Mouse (Mus musculus) hindbrain, embryonic 13.5 days (tissue): ENCODE data around the gene Foxn1. TPM values are rescaled to one million over a fixed set of nuclear protein-coding genes. Genes with fewer than 3 reads are reported as not detected.

Experiments
- ATAC-seq: fragments of 200-750 bp; cut with Nextera tagmentation; 2 replicates; pipeline ENCODE4 v1.8.0; 2017; ENCODE audit warnings: moderate TSS enrichment; ENCODE audit not compliant: low FRiP score
- H3K27ac ChIP-seq: fragments of 300-500 bp; sonication (generic); 2 replicates; pipeline ENCODE4 v1.5.1; 2015; ENCODE audit warnings: inconsistent platforms, mild to moderate bottlenecking, moderate library complexity
- H3K27me3 ChIP-seq: fragments of 300-500 bp; sonication (generic); 2 replicates; pipeline ENCODE4 v1.6.1; 2015; ENCODE audit warnings: mild to moderate bottlenecking, inconsistent platforms
- H3K36me3 ChIP-seq: fragments of 300-500 bp; sonication (generic); 2 replicates; pipeline ENCODE4 v1.6.1; 2015; ENCODE audit warnings: mild to moderate bottlenecking, inconsistent platforms
- H3K4me1 ChIP-seq: fragments of 300-500 bp; sonication (generic); replicated peaks from 2 replicates; pipeline ENCODE4 v1.6.1; 2015; ENCODE audit warnings: inconsistent platforms
- H3K4me2 ChIP-seq: fragments of 300-500 bp; sonication (generic); 2 replicates; pipeline ENCODE4 v1.6.1; 2015; ENCODE audit warnings: inconsistent platforms, mild to moderate bottlenecking, moderate library complexity
- H3K4me3 ChIP-seq: fragments of 300-500 bp; sonication (generic); 2 replicates; pipeline ENCODE4 v1.5.1; 2015; ENCODE audit warnings: mild to moderate bottlenecking, inconsistent platforms
- H3K9ac ChIP-seq: fragments of 300-500 bp; sonication (generic); 2 replicates; pipeline ENCODE4 v1.6.1; 2015; ENCODE audit warnings: mild to moderate bottlenecking, inconsistent platforms
- H3K9me3 ChIP-seq: fragments of 300-500 bp; sonication (generic); 2 replicates; pipeline ENCODE4 v1.6.1; 2016; ENCODE audit warnings: inconsistent platforms
- WGBS: fragments of 180-500 bp; shearing (Covaris S2); methylation state at CpG from one replicate; pipeline ENCODE4 v1.1.7; 2015; 5-methylcytosine and 5-hydroxymethylcytosine counted together
- polyA plus RNA-seq: library from polyadenylated mRNA; unstranded; fragments of >200 nt; fragmentation: Nextera tagmentation; extraction: Ambion mirVana; gene quantifications from 2 replicates; pipeline ENCODE4 v1.2.1, GENCODE M21; 2015

Foxn1 gene
- polyA plus RNA-seq, 1 experiment from 2014 or later: not detected

- peak overlapping the region; percentile 19; the same call in 1 of the 2 replicates for H3K9ac ChIP-seq
- H3K9me3 ChIP-seq: no peaks in the 10 kb centered on the region
- H3K4me1 ChIP-seq: peaks cover 39% of the 10 kb centered on the region
- no peak for ATAC-seq
- H3K36me3 ChIP-seq: peaks cover 21% of the 10 kb centered on the region
- H3K4me2 ChIP-seq: no peak overlapping the region
- H3K27me3 ChIP-seq: no peaks in the 10 kb centered on the region
- no peak overlapping the region for H3K27ac ChIP-seq
- H3K4me3 ChIP-seq: no peak overlapping the region
- WGBS: 27% methylated on average over 7 of the region's 7 CpGs
These were observed 37.9 kb downstream of the Foxn1 start for GRCm38 (mm10) chr11:78348474-78348873.

GRCm38 (mm10) chr11:78347908-78348307, 38.5 kb downstream of the Foxn1 start:
- Histone ChIP-seq H3K36me3 (peaks cover 21% of the 10 kb centered on the region), H3K9ac (0 out of 2 replicates have a peak overlapping the region, but pooled peaks have one; percentile 19), H3K27me3 (no peaks in the 10 kb centered on the region), H3K4me3 (no peak overlapping the region), H3K4me1 (peaks cover 43% of the 10 kb centered on the region), H3K27ac (no peak overlapping the region), H3K4me2 (no peak overlapping the region), H3K9me3 (no peaks in the 10 kb centered on the region)
- 71% methylated on average over 9 of the region's 9 CpGs for WGBS
- no peak for ATAC-seq

- 90% methylated on average over 10 of the region's 10 CpGs for WGBS
- peaks cover 46% of the 10 kb centered on the region for H3K4me1 ChIP-seq
- no peak for ATAC-seq
- no peaks in the 10 kb centered on the region for H3K27me3 ChIP-seq
- no peak overlapping the region for H3K4me3 ChIP-seq
- no peak overlapping the region; the same call in 1 of the 2 replicates for H3K27ac ChIP-seq
- H3K9ac ChIP-seq: no peak overlapping the region
- H3K4me2 ChIP-seq: no peak overlapping the region
- H3K9me3 ChIP-seq: no peaks in the 10 kb centered on the region
- H3K36me3 ChIP-seq: peaks cover 21% of the 10 kb centered on the region
These were observed 39.1 kb downstream of the Foxn1 start for GRCm38 (mm10) chr11:78347070-78347754.

- H3K4me2 ChIP-seq: no peak overlapping the region
- no peak for ATAC-seq
- H3K36me3 ChIP-seq: peaks cover 26% of the 10 kb centered on the region
- no peaks in the 10 kb centered on the region for H3K27me3 ChIP-seq
- H3K9ac ChIP-seq: no peak overlapping the region
- H3K27ac ChIP-seq: no peak overlapping the region; the same call in 1 of the 2 replicates
- peaks cover 46% of the 10 kb centered on the region for H3K4me1 ChIP-seq
- H3K9me3 ChIP-seq: no peaks in the 10 kb centered on the region
- 88% methylated on average over 6 of the region's 6 CpGs for WGBS
- no peak overlapping the region for H3K4me3 ChIP-seq
These were observed 39.9 kb downstream of the Foxn1 start for GRCm38 (mm10) chr11:78346326-78347069.

- H3K36me3 ChIP-seq: peaks cover 32% of the 10 kb centered on the region
- H3K4me3 ChIP-seq: no peak overlapping the region
- no peak for ATAC-seq
- H3K4me2 ChIP-seq: no peak overlapping the region
- 85% methylated on average over 7 of the region's 7 CpGs for WGBS
- H3K9me3 ChIP-seq: no peaks in the 10 kb centered on the region
- no peak overlapping the region; the same call in 1 of the 2 replicates for H3K27ac ChIP-seq
- H3K4me1 ChIP-seq: peaks cover 46% of the 10 kb centered on the region
- H3K9ac ChIP-seq: no peak overlapping the region; the same call in 1 of the 2 replicates
- no peaks in the 10 kb centered on the region for H3K27me3 ChIP-seq
These were observed 40.6 kb downstream of the Foxn1 start for GRCm38 (mm10) chr11:78345801-78346200.

- H3K36me3 ChIP-seq: peaks cover 38% of the 10 kb centered on the region
- H3K9ac ChIP-seq: peak overlapping the region; percentile 63
- H3K4me3 ChIP-seq: peak overlapping the region; percentile 90
- no peaks in the 10 kb centered on the region for H3K9me3 ChIP-seq
- no peaks in the 10 kb centered on the region for H3K27me3 ChIP-seq
- peak overlapping the region; percentile 73 for H3K4me2 ChIP-seq
- H3K4me1 ChIP-seq: peaks cover 46% of the 10 kb centered on the region
- ATAC-seq: no peak
- WGBS: 65% methylated on average over 8 of the region's 8 CpGs
- peak overlapping the region; percentile 55 for H3K27ac ChIP-seq
These were observed 41.3 kb downstream of the Foxn1 start for GRCm38 (mm10) chr11:78344890-78345715.

GRCm38 (mm10) chr11:78344328-78344889, 41.9 kb downstream of the Foxn1 start:
- WGBS: 88% methylated on average over 6 of the region's 6 CpGs
- no peak for ATAC-seq
- Histone ChIP-seq H3K27me3 (no peaks in the 10 kb centered on the region), H3K36me3 (peaks cover 43% of the 10 kb centered on the region), H3K9ac (peak overlapping the region; percentile 98), H3K27ac (peak overlapping the region; percentile 92), H3K9me3 (no peaks in the 10 kb centered on the region), H3K4me1 (peaks cover 46% of the 10 kb centered on the region), H3K4me3 (peak overlapping the region; percentile 90), H3K4me2 (peak overlapping the region; percentile 73)

GRCm38 (mm10) chr11:78343381-78344327, 42.7 kb downstream of the Foxn1 start, which contains the start of gene Unc119:
Gene Unc119 (plus strand): TSS chr11:78343482.
- H3K36me3 ChIP-seq: peaks cover 43% of the 10 kb centered on the region
- peak within 1 kb of the TSS; percentile 92 for H3K27ac ChIP-seq
- ATAC-seq: peak; percentile 77
- WGBS: 2% methylated on average over 59 of the region's 66 CpGs
- H3K9ac ChIP-seq: peak within 1 kb of the TSS; percentile 98
- H3K4me2 ChIP-seq: peak within 1 kb of the TSS; percentile 73
- H3K4me1 ChIP-seq: peaks cover 46% of the 10 kb centered on the region
- H3K4me3 ChIP-seq: peak within 1 kb of the TSS; percentile 90
- H3K9me3 ChIP-seq: no peaks in the 10 kb centered on the region
- H3K27me3 ChIP-seq: no peaks in the 10 kb centered on the region

- H3K9me3 ChIP-seq: no peaks in the 10 kb centered on the region
- no peak for ATAC-seq
- H3K4me1 ChIP-seq: peaks cover 36% of the 10 kb centered on the region
- 87% methylated on average over 12 of the region's 12 CpGs for WGBS
- peaks cover 43% of the 10 kb centered on the region for H3K36me3 ChIP-seq
- no peak overlapping the region for H3K4me3 ChIP-seq
- no peaks in the 10 kb centered on the region for H3K27me3 ChIP-seq
- H3K9ac ChIP-seq: no peak overlapping the region
- H3K4me2 ChIP-seq: no peak overlapping the region
- no peak overlapping the region for H3K27ac ChIP-seq
These were observed 44.7 kb downstream of the Foxn1 start for GRCm38 (mm10) chr11:78341702-78342101.

GRCm38 (mm10) chr11:78337040-78337439, 49.3 kb downstream of the Foxn1 start:
- Histone ChIP-seq H3K4me2 (no peak overlapping the region), H3K27me3 (no peaks in the 10 kb centered on the region), H3K9me3 (no peaks in the 10 kb centered on the region), H3K27ac (no peak overlapping the region), H3K4me1 (no peaks in the 10 kb centered on the region), H3K36me3 (peaks cover 89% of the 10 kb centered on the region), H3K9ac (no peak overlapping the region), H3K4me3 (no peak overlapping the region)
- WGBS: 95% methylated on average over 8 of the region's 8 CpGs
- ATAC-seq: no peak

- H3K9me3 ChIP-seq: no peaks in the 10 kb centered on the region
- H3K36me3 ChIP-seq: peaks cover 63% of the 10 kb centered on the region
- no peak overlapping the region for H3K27ac ChIP-seq
- no peak overlapping the region for H3K4me3 ChIP-seq
- H3K9ac ChIP-seq: no peak overlapping the region
- peaks cover 11% of the 10 kb centered on the region for H3K4me1 ChIP-seq
- no peak overlapping the region for H3K4me2 ChIP-seq
- no peaks in the 10 kb centered on the region for H3K27me3 ChIP-seq
- no peak for ATAC-seq
- WGBS: 94% methylated on average over 5 of the region's 5 CpGs
These were observed 52.4 kb downstream of the Foxn1 start for GRCm38 (mm10) chr11:78333992-78334391.
